Mouse (Mus musculus) hindbrain, embryonic 16.5 days (tissue): ENCODE data around the gene Midn. TPM values are rescaled to one million over a fixed set of nuclear protein-coding genes. Genes with fewer than 3 reads are reported as not detected.

ENCODE experiments used
- ATAC-seq: fragments of 200-750 bp; cut with Nextera tagmentation; 2 replicates; pipeline ENCODE4 v1.8.0; 2017; ENCODE audit warnings: moderate TSS enrichment, moderate library complexity
- H3K27ac ChIP-seq: fragments of 300-500 bp; sonication (generic); 2 replicates; pipeline ENCODE4 v1.5.1; 2014; ENCODE audit warnings: low read depth, mild to moderate bottlenecking, control low read depth, low read length, moderate library complexity
- H3K27me3 ChIP-seq: fragments of 300-500 bp; sonication (generic); replicated peaks from 2 replicates; pipeline ENCODE4 v1.6.1; 2014; ENCODE audit warnings: low read length; ENCODE audit not compliant: control insufficient read depth, insufficient read depth
- H3K36me3 ChIP-seq: fragments of 300-500 bp; sonication (generic); 2 replicates; pipeline ENCODE4 v1.6.1; 2014; ENCODE audit warnings: mild to moderate bottlenecking, low read length, moderate library complexity, mixed read lengths; ENCODE audit not compliant: control insufficient read depth, insufficient read depth
- H3K4me1 ChIP-seq: fragments of 300-500 bp; sonication (generic); 2 replicates; pipeline ENCODE4 v1.6.1; 2014; ENCODE audit warnings: low read depth, low read length; ENCODE audit not compliant: control insufficient read depth, insufficient read depth
- H3K4me2 ChIP-seq: fragments of 300-500 bp; sonication (generic); 2 replicates; pipeline ENCODE4 v1.6.1; 2014; ENCODE audit warnings: mild to moderate bottlenecking, low read length, control low read depth, moderate library complexity
- H3K4me3 ChIP-seq: fragments of 300-500 bp; sonication (generic); 2 replicates; pipeline ENCODE4 v1.5.1; 2014; ENCODE audit warnings: mild to moderate bottlenecking, low read length, control low read depth, moderate library complexity
- H3K9ac ChIP-seq: fragments of 300-500 bp; sonication (generic); 2 replicates; pipeline ENCODE4 v1.6.1; 2014; ENCODE audit warnings: low read depth, mild to moderate bottlenecking, control low read depth, low read length, moderate library complexity
- H3K9me3 ChIP-seq: fragments of 300-500 bp; sonication (generic); 2 replicates; pipeline ENCODE4 v1.6.1; 2014; ENCODE audit warnings: mild to moderate bottlenecking, low read length, moderate library complexity; ENCODE audit not compliant: control insufficient read depth
- WGBS: fragments of 180-500 bp; shearing (Covaris S2); extraction: QIAGEN DNeasy Blood & Tissue Kit; methylation state at CpG from one replicate; pipeline ENCODE4 v1.1.7; 2014; 5-methylcytosine and 5-hydroxymethylcytosine counted together
- polyA plus RNA-seq: library from polyadenylated mRNA; unstranded; fragments of >200 nt; fragmentation: Nextera tagmentation; extraction: Ambion mirVana; gene quantifications from 2 replicates; pipeline ENCODE4 v1.2.1, GENCODE M21; 2015

The Midn gene
- polyA plus RNA-seq, 1 experiment from 2014 or later = 16.0 TPM

GRCm38 (mm10) chr10:80170052-80170451 is 22.0 kb downstream of the Midn start:
- Histone ChIP-seq H3K4me3 (no peak overlapping the region), H3K9ac (peak overlapping the region; percentile 38; the same call in 1 of the 2 replicates), H3K27me3 (no peaks in the 10 kb centered on the region), H3K27ac (no peak overlapping the region), H3K9me3 (no peaks in the 10 kb centered on the region), H3K36me3 (peaks cover 25% of the 10 kb centered on the region), H3K4me1 (peaks cover 48% of the 10 kb centered on the region), H3K4me2 (no peak overlapping the region)
- WGBS = 97% methylated on average over 16 of the region's 16 CpGs
- no peak for ATAC-seq

- Histone ChIP-seq H3K36me3 (peaks cover 25% of the 10 kb centered on the region), H3K4me3 (no peak overlapping the region), H3K4me2 (no peak overlapping the region), H3K27ac (no peak overlapping the region), H3K9ac (peak overlapping the region; percentile 38; the same call in 1 of the 2 replicates), H3K4me1 (peaks cover 45% of the 10 kb centered on the region), H3K27me3 (no peaks in the 10 kb centered on the region), H3K9me3 (no peaks in the 10 kb centered on the region)
- no peak for ATAC-seq
- WGBS = 93% methylated on average over 18 of the region's 19 CpGs
Measured at GRCm38 (mm10) chr10:80170601-80171021, 22.5 kb downstream of the Midn start.

- no peak overlapping the region for H3K4me2 ChIP-seq
- no peaks in the 10 kb centered on the region for H3K27me3 ChIP-seq
- WGBS = 91% methylated on average over 15 of the region's 15 CpGs
- H3K9me3 ChIP-seq = no peaks in the 10 kb centered on the region
- H3K27ac ChIP-seq = no peak overlapping the region
- no peak overlapping the region for H3K9ac ChIP-seq
- H3K4me1 ChIP-seq = peaks cover 42% of the 10 kb centered on the region
- no peak overlapping the region for H3K4me3 ChIP-seq
- H3K36me3 ChIP-seq = peaks cover 25% of the 10 kb centered on the region
- ATAC-seq = no peak
Measured at GRCm38 (mm10) chr10:80171252-80171651, 23.2 kb downstream of the Midn start.

- Histone ChIP-seq H3K27me3 (no peaks in the 10 kb centered on the region), H3K27ac (peak overlapping the region; percentile 87), H3K4me2 (peak overlapping the region; percentile 69), H3K9me3 (no peaks in the 10 kb centered on the region), H3K4me3 (no peak overlapping the region; the same call in 1 of the 2 replicates), H3K4me1 (peaks cover 36% of the 10 kb centered on the region), H3K9ac (peak overlapping the region; percentile 63), H3K36me3 (peaks cover 25% of the 10 kb centered on the region)
- ATAC-seq = no peak
- 80% methylated on average over 44 of the region's 45 CpGs for WGBS
Measured at GRCm38 (mm10) chr10:80171760-80172526, 23.9 kb downstream of the Midn start.

GRCm38 (mm10) chr10:80172527-80173292 is 24.6 kb downstream of the Midn start, which contains the start of gene 1600002K03Rik:
TSS of gene 1600002K03Rik (plus strand) at chr10:80172944.
- peaks cover 25% of the 10 kb centered on the region for H3K36me3 ChIP-seq
- 9% methylated on average over 34 of the region's 35 CpGs for WGBS
- peak; percentile 82 for ATAC-seq
- no peaks in the 10 kb centered on the region for H3K27me3 ChIP-seq
- H3K9me3 ChIP-seq = no peaks in the 10 kb centered on the region
- peak within 1 kb of the TSS; percentile 53 for H3K4me3 ChIP-seq
- H3K9ac ChIP-seq = peak within 1 kb of the TSS; percentile 63
- H3K4me2 ChIP-seq = peak within 1 kb of the TSS; percentile 69
- H3K4me1 ChIP-seq = peaks cover 34% of the 10 kb centered on the region
- peak within 1 kb of the TSS; percentile 87 for H3K27ac ChIP-seq

GRCm38 (mm10) chr10:80173358-80173757 is 25.3 kb downstream of the Midn start:
- ATAC-seq = no peak
- Histone ChIP-seq H3K27me3 (no peaks in the 10 kb centered on the region), H3K4me1 (peaks cover 34% of the 10 kb centered on the region), H3K4me2 (peak overlapping the region; percentile 69), H3K36me3 (peaks cover 25% of the 10 kb centered on the region), H3K9me3 (no peaks in the 10 kb centered on the region), H3K27ac (peak overlapping the region; percentile 87), H3K9ac (peak overlapping the region; percentile 63), H3K4me3 (peak overlapping the region; percentile 53)
- 13% methylated on average over 11 of the region's 11 CpGs for WGBS

GRCm38 (mm10) chr10:80173955-80174640 is 26.0 kb downstream of the Midn start:
- no peak overlapping the region for H3K4me2 ChIP-seq
- peaks cover 27% of the 10 kb centered on the region for H3K4me1 ChIP-seq
- no peak overlapping the region for H3K27ac ChIP-seq
- ATAC-seq = no peak
- no peak overlapping the region for H3K4me3 ChIP-seq
- H3K36me3 ChIP-seq = peaks cover 25% of the 10 kb centered on the region
- H3K9me3 ChIP-seq = no peaks in the 10 kb centered on the region
- 88% methylated on average over 10 of the region's 10 CpGs for WGBS
- H3K27me3 ChIP-seq = no peaks in the 10 kb centered on the region
- H3K9ac ChIP-seq = no peak overlapping the region

GRCm38 (mm10) chr10:80174705-80175104 is 26.6 kb downstream of the Midn start:
- no peak for ATAC-seq
- Histone ChIP-seq H3K27ac (no peak overlapping the region), H3K9me3 (no peaks in the 10 kb centered on the region), H3K36me3 (peaks cover 25% of the 10 kb centered on the region), H3K27me3 (no peaks in the 10 kb centered on the region), H3K4me3 (no peak overlapping the region), H3K9ac (no peak overlapping the region), H3K4me1 (peaks cover 22% of the 10 kb centered on the region), H3K4me2 (no peak overlapping the region)
- 47% methylated on average over 2 of the region's 2 CpGs for WGBS
